Mouse (Mus musculus) MEL-GATA-1-ER (cell line): ENCODE results near the gene Prim2.

Experiments
- DNase-seq: peaks from one replicate; pipeline ENCODE4 v3.0.0-alpha.2; 2012; ENCODE audit warnings: low read depth; ENCODE audit errors: extremely low read depth

Gene Prim2

DNA sequence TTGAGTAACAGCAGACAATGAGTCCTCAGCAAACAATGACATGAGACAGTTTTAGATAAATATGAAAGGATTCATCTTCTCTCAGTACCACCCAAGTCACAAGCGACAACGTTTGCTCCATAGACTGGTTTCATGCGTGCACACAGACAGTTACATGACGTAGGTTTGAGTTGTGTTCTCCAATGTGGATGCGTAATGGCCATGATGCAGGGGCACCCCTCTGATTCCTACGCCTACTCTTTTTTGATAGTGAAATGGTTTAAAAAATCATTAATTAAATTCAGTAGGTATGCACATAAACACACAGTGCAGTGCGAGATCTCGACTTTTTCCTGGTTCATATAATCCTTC, 174.4 kb downstream of the Prim2 start:
- DNase-seq: no peak

GRCm38 (mm10) chr1:33494524-33495202, 174.9 kb downstream of the Prim2 start:
- no peak for DNase-seq

- no peak for DNase-seq
Observed at GRCm38 (mm10) chr1:33490220-33490619, 179.4 kb downstream of the Prim2 start.

DNA sequence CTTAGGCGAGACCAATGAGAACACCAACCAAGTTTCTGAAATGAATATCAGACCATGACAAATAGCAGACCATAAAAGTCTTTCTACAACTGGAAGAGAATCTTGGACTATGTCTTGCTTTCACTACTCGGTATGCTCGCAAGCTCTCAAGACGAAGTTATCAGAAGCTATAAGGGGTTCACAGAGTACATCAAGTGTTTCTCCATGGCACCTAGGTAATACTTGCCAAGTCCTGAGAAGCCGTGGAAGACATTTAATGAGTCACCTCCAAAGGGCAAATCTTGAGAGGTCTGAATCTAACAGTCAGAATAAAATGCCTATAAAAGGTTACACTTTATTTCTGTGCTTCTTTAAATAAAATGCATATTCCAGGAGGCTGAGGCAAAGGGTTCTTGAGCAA, 181.2 kb downstream of the Prim2 start:
- DNase-seq: no peak

DNA sequence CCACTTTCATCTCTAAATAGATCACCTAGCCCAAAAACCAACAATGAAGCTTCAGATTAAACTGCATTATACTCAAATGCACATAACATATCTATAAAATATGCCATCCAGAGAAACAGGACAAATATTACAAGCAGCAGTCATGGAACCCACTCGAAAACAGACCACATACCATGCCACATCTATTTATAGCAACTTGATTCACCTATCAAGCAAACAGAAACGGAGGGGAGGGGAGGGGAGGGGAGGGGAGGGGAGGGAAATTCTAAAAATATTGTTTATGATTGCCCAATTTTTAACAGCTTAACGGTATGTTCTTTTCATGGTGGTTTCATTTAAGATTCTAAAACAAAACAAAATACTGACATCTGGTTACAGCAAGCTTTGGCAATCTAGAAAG, 185.8 kb downstream of the Prim2 start:
- DNase-seq: no peak

DNA sequence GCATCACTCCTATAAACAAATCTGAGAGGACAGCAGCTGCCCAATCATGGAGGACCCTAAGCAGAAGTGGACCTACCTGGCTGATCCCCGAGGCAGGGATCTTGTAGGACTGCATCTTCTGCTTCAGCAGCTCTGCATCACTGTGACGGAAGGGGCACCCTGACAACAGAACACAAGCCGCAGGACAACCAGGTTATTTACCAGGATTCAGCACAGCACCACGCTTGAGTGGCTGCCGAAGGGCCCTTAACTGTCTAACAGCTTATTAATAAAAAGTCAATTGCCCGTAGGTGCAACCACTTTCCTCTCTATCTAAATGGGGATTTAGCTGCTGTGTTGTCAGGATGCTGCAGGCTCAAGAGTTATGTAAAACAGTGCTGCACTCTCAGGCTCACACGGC, 189.2 kb downstream of the Prim2 start:
- DNase-seq: no peak

DNA sequence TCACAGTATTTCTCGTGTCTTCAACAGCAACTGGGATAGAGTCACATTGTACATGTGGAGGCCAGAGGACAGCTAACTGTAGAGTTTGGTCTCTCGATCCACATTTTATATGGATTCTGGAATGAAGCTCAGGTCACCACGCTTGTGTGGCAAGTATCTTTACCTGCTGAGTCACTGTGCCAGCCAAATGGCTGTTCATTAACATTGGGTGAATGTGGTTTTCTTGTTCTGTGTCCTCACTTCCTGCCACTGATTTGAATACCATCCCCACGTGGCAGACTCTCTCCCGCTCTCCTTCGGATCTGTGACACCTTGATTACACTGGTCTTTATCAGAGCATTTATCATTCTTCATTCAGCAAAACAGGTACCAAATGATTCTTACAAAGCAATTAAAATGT, 198.5 kb downstream of the Prim2 start:
- no peak for DNase-seq

DNA sequence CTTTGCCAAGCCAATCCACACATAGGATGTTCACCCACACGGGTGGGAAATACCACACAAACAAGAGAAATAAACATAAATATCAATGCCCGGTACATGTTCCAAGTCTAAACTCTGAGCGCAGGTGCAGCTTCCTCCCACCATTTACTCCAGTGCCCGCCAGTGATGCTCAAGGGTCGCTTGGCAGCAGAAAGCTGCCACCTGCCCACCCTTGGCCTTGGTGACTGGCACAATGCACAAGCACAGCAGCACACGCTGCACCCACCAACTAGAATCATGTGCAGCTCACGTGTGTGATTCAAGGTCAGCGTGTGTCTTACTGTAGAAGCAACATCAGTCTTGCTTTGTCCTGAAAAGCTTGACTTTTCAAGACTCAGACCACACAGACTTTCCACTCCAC, 199.4 kb downstream of the Prim2 start:
- DNase-seq: no peak

GRCm38 (mm10) chr1:33464234-33464633, 205.4 kb downstream of the Prim2 start:
- no peak for DNase-seq

DNA sequence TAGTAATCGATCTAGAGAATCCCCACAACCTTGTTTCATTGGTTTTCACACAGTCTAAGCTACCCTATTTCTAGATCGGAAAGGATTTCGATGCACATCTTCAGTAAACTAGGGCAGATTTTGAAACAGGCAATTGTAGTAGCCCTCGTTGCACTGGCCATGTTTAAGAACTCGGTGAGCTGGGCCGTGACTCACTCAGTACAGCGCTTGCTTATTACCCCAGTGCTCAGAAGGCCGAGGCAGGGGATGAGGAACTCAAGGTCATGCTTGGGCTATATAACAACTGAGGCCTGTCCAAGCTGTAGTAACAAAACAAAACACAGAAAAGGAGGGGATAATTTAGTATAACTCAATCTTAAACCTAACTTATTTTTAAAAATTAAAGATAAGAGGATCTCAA, 208.9 kb downstream of the Prim2 start:
- no peak for DNase-seq

- DNase-seq: no peak
Observed at GRCm38 (mm10) chr1:33460262-33460661, 209.3 kb downstream of the Prim2 start.

DNA sequence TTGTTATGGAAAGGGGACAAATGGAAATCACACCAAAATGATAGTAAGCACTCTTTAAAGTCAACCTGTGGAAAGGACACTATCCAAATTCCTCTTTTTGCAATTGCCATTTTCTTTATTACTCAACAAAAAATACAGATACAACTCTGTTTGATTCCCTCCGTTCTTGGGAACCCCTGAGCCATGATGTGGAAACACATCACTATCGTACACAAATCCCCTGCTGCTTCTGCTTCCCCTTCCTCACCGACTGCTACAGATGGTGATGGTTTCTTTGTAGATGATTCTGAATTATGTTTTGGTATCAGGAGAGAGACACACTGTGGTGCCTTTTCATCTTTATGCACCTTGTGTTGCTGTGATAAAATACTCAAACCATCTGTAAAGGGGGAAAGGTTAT, 210.6 kb downstream of the Prim2 start:
- DNase-seq: no peak

DNA sequence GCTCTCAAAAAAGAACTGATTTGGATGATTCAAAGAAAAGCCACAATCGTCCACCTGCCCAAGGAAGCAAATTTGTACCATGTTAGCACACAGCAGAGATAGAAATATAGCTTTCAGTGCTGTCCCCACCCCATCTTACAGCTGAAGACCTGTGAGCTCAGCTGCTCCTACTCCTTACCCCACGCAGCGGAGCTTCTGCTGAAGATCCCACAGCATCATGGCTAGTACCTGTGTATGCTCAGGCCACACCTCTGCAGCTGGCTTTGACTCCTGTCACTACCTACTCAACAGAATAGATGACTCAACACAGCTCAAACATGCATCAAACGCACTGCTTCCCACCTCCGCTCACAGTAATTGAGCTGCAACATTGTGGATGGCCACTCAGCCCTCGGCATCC, 215.3 kb downstream of the Prim2 start:
- DNase-seq: no peak

GRCm38 (mm10) chr1:33453299-33453698, 216.3 kb downstream of the Prim2 start:
- DNase-seq: no peak

DNA sequence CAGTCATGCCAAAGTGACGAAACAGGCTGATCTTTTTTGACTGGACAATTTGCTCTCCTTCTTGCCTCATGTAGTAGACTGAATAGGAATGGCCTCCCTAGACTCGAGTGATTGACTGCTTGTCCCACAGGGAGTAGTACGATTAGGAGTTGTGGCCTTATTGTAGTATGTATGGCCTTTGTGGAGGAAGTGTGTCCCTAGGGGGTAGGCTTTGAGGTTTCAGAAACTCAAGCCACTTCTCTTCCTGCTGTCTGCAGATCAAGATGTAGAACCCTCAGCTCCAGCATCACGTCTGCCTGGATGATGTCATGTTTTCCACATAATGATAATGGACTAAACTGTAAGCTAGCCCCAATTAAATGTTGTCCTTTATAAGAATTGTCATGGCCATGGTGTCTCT, 222.4 kb downstream of the Prim2 start:
- DNase-seq: no peak

DNA sequence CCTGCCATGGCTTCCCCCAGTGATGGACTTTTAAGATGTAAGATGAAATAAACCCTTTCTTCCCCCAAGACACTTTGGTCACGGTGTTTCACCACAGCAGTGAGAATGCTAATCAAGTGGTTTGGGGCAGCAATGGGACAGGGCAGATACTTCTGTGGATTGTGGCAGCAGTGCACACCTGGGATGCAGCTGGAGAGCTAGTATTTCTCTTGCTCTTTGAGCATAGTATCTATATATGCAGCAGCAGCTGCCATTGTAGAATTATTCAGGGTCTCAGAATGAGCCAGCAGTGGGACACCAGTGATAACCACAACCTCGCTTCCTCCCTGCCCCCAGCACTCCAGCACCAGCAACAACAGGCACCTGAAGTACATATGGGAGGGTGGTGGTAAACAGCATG, 233.4 kb downstream of the Prim2 start:
- no peak for DNase-seq
